Mouse (Mus musculus): ENCODE measurements at regions not wholly inside any gene's neighbourhood (a gene's known extent, or its start where the extent isn't known, plus 50 kb on each side); places are given as distances from the start of the nearest gene placed in this dataset.

DNA sequence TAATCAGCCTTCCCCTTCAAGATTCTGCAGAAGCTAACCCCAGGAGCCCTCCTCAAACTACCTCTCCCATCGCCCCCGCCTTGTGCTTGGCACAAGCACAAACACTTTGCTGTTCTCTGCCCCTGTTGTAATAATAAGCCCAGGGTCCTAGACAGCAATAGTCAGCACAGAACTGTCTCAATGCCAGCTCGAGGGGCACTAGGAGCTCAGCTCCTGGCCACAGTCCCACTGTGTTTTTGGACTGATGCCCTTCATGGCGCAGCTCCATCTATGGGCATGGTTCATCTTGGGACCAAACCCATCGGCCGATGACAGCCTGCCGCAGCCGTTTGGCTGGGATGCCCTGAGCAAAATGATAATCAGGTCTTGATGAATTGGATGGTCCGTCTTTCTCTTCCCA lies 165.5 kb upstream of the Egflam start:
- no peaks in the 10 kb centered on the region for H3K4me1 ChIP-seq (replicated peaks; ENCODE audit: control insufficient read depth, insufficient read depth, low read length)
- peak; percentile 91 for ATAC-seq (ENCODE audit: low FRiP score)
- H3K27ac ChIP-seq, result no peak overlapping the region
- no peaks in the 10 kb centered on the region for H3K9me3 ChIP-seq (ENCODE audit: control insufficient read depth, low read length)
- WGBS, result 61% methylated on average over 9 of the region's 9 CpGs
- no peak overlapping the region for H3K9ac ChIP-seq
- no peak overlapping the region for H3K4me2 ChIP-seq (replicated peaks)
- peak; percentile 84 for DNase-seq (ENCODE audit: low spot score)
- no peaks in the 10 kb centered on the region for H3K36me3 ChIP-seq (replicated peaks; ENCODE audit: control insufficient read depth, insufficient read depth)
- no peaks in the 10 kb centered on the region for H3K27me3 ChIP-seq (ENCODE audit: control insufficient read depth, insufficient read depth, low read length)
- H3K4me3 ChIP-seq (replicated peaks; ENCODE audit: low read length), result no peak overlapping the region

DNA sequence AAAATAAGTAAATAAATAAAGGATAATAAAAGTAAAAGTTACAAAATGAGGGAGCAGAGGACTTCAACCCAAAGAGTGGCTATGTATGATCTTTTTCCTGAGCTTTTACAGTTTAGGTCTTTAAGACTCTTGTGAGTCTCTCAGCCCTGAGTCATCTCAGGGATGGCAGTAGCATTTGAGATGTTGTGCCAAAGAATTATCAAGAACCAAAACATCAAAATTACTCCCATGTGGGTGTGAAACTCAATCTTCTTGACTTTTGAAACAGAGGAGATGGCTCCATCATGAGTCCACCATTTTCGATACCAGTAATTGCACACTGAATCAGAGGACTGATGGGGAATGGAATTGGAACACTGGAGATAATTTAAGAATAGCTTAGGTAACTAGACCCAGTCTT lies 174.0 kb upstream of the Egflam start:
- DNase-seq (ENCODE audit: low spot score), result no peak
- H3K4me3 ChIP-seq (replicated peaks; ENCODE audit: low read length), result no peak overlapping the region
- 89% methylated on average over 1 of the region's 1 CpGs for WGBS
- H3K9ac ChIP-seq, result no peak overlapping the region
- H3K9me3 ChIP-seq (ENCODE audit: control insufficient read depth, low read length), result no peaks in the 10 kb centered on the region
- no peak for ATAC-seq (ENCODE audit: low FRiP score)
- no peaks in the 10 kb centered on the region for H3K36me3 ChIP-seq (replicated peaks; ENCODE audit: control insufficient read depth, insufficient read depth)
- H3K27ac ChIP-seq, result no peak overlapping the region
- H3K27me3 ChIP-seq (ENCODE audit: control insufficient read depth, insufficient read depth, low read length), result no peaks in the 10 kb centered on the region
- no peaks in the 10 kb centered on the region for H3K4me1 ChIP-seq (replicated peaks; ENCODE audit: control insufficient read depth, insufficient read depth, low read length)
- no peak overlapping the region for H3K4me2 ChIP-seq (replicated peaks)

DNA sequence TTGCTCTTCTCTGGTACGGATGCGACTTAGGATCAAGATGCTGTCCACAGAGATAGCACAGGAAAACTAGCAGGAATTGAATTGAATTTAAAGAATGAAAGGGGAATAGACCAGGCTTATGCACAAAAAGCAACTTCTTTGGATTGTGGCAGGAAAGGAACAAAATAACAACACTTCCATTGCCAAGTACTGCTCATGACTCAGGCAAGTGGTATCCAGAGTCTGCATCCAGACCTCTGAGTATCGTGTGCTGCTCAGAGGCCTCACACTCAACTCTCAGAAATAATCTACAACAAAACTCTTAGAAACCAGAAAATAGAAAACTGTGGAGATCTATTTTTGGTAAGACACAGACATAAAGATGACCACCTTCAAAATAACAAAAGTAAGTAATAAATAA lies 176.1 kb upstream of the Egflam start:
- no peaks in the 10 kb centered on the region for H3K36me3 ChIP-seq (replicated peaks; ENCODE audit: control insufficient read depth, insufficient read depth)

DNA sequence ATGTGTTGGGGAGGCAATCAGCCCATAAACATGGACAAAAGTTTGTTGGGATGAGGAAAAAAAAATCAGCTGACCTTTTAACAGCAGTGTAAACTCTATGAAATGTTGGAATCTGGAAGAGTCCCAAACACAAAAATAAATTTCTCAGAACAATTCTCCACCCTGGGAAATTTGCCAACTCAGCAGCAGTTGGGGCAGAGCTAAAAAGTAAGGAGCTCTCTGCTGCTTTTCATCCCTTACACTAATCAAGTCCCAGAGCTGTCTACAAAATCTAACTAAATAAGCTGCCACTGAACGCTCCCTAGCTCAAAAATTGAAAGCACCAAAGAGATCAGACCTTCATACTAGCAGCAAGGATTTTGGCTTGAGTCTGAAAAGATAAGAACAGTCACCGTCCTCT lies 176.6 kb upstream of the Egflam start:
- Histone ChIP-seq H3K4me2 (replicated peaks) (no peak overlapping the region), H3K36me3 (replicated peaks; ENCODE audit: control insufficient read depth, insufficient read depth) (no peaks in the 10 kb centered on the region), H3K9me3 (ENCODE audit: control insufficient read depth, low read length) (no peaks in the 10 kb centered on the region), H3K27me3 (ENCODE audit: control insufficient read depth, insufficient read depth, low read length) (no peaks in the 10 kb centered on the region), H3K4me3 (replicated peaks; ENCODE audit: low read length) (no peak overlapping the region), H3K27ac (no peak overlapping the region), H3K9ac (no peak overlapping the region), H3K4me1 (replicated peaks; ENCODE audit: control insufficient read depth, insufficient read depth, low read length) (no peaks in the 10 kb centered on the region)
- DNase-seq (ENCODE audit: low spot score), result peak; percentile 42
- ATAC-seq (ENCODE audit: low FRiP score), result no peak
- WGBS, result 65% methylated on average over 2 of the region's 2 CpGs

More for the DNA sequence above, 176.1 kb upstream of the Egflam start:
- Histone ChIP-seq H3K9ac (no peak overlapping the region), H3K27me3 (ENCODE audit: control insufficient read depth, insufficient read depth, low read length) (no peaks in the 10 kb centered on the region), H3K4me1 (replicated peaks; ENCODE audit: control insufficient read depth, insufficient read depth, low read length) (no peaks in the 10 kb centered on the region), H3K27ac (no peak overlapping the region), H3K4me3 (replicated peaks; ENCODE audit: low read length) (no peak overlapping the region), H3K9me3 (ENCODE audit: control insufficient read depth, low read length) (no peaks in the 10 kb centered on the region), H3K4me2 (replicated peaks) (no peak overlapping the region)
- ATAC-seq (ENCODE audit: low FRiP score) (no peak), DNase-seq (ENCODE audit: low spot score) (no peak)
- 89% methylated on average over 3 of the region's 3 CpGs for WGBS

- Histone ChIP-seq H3K4me2 (replicated peaks) (no peak overlapping the region), H3K4me1 (replicated peaks; ENCODE audit: control insufficient read depth, insufficient read depth, low read length) (no peaks in the 10 kb centered on the region), H3K27me3 (ENCODE audit: control insufficient read depth, insufficient read depth, low read length) (no peaks in the 10 kb centered on the region), H3K4me3 (replicated peaks; ENCODE audit: low read length) (no peak overlapping the region), H3K9me3 (ENCODE audit: control insufficient read depth, low read length) (no peaks in the 10 kb centered on the region), H3K9ac (no peak overlapping the region), H3K36me3 (replicated peaks; ENCODE audit: control insufficient read depth, insufficient read depth) (no peaks in the 10 kb centered on the region), H3K27ac (no peak overlapping the region)
- ATAC-seq (ENCODE audit: low FRiP score) (no peak), DNase-seq (ENCODE audit: low spot score) (no peak)
- 43% methylated on average over 3 of the region's 3 CpGs for WGBS
Observed at GRCm38 (mm10) chr15:7578439-7578838, 180.2 kb upstream of the Egflam start.

DNA sequence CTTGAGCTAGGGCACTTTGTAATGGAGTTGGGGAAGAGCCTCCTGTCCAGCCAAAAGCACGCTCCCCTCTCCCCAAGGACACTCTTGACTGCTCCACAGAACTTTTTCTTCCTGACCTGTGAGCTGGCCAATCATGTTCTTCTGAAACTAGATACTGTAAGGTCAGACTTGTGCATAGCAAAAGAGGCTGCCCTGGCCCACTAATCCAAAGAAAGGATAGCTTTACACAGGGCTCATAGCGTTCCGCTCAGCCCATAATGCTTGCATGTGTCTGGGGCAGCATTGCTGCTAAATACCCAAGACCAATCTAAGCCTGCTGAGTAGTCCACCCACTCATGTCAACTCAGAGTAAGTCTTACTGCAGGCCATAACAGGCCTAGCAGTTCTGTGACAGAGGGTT lies 189.0 kb upstream of the Egflam start:
- H3K9ac ChIP-seq, result no peak overlapping the region
- H3K36me3 ChIP-seq (replicated peaks; ENCODE audit: control insufficient read depth, insufficient read depth), result no peaks in the 10 kb centered on the region
- H3K27ac ChIP-seq, result no peak overlapping the region
- no peak overlapping the region for H3K4me3 ChIP-seq (replicated peaks; ENCODE audit: low read length)
- no peaks in the 10 kb centered on the region for H3K9me3 ChIP-seq (ENCODE audit: control insufficient read depth, low read length)
- H3K4me2 ChIP-seq (replicated peaks), result no peak overlapping the region
- 92% methylated on average over 3 of the region's 3 CpGs for WGBS
- no peaks in the 10 kb centered on the region for H3K27me3 ChIP-seq (ENCODE audit: control insufficient read depth, insufficient read depth, low read length)
- H3K4me1 ChIP-seq (replicated peaks; ENCODE audit: control insufficient read depth, insufficient read depth, low read length), result no peaks in the 10 kb centered on the region
- DNase-seq (ENCODE audit: low spot score) (no peak), ATAC-seq (ENCODE audit: low FRiP score) (no peak)

GRCm38 (mm10) chr15:7591486-7591885 lies 193.3 kb upstream of the Egflam start:
- no peak overlapping the region for H3K9ac ChIP-seq
- no peak overlapping the region for H3K4me2 ChIP-seq (replicated peaks)
- no peaks in the 10 kb centered on the region for H3K36me3 ChIP-seq (replicated peaks; ENCODE audit: control insufficient read depth, insufficient read depth)
- ATAC-seq (ENCODE audit: low FRiP score) (no peak), DNase-seq (ENCODE audit: low spot score) (no peak)
- no peaks in the 10 kb centered on the region for H3K4me1 ChIP-seq (replicated peaks; ENCODE audit: control insufficient read depth, insufficient read depth, low read length)
- no peaks in the 10 kb centered on the region for H3K9me3 ChIP-seq (ENCODE audit: control insufficient read depth, low read length)
- H3K4me3 ChIP-seq (replicated peaks; ENCODE audit: low read length), result no peak overlapping the region
- no peaks in the 10 kb centered on the region for H3K27me3 ChIP-seq (ENCODE audit: control insufficient read depth, insufficient read depth, low read length)
- H3K27ac ChIP-seq, result no peak overlapping the region

- Histone ChIP-seq H3K4me1 (replicated peaks; ENCODE audit: control insufficient read depth, insufficient read depth, low read length) (no peaks in the 10 kb centered on the region), H3K9me3 (ENCODE audit: control insufficient read depth, low read length) (no peaks in the 10 kb centered on the region), H3K9ac (no peak overlapping the region), H3K36me3 (replicated peaks; ENCODE audit: control insufficient read depth, insufficient read depth) (no peaks in the 10 kb centered on the region), H3K27ac (no peak overlapping the region), H3K4me3 (replicated peaks; ENCODE audit: low read length) (no peak overlapping the region), H3K27me3 (ENCODE audit: control insufficient read depth, insufficient read depth, low read length) (no peaks in the 10 kb centered on the region), H3K4me2 (replicated peaks) (no peak overlapping the region)
- ATAC-seq (ENCODE audit: low FRiP score), result no peak
- DNase-seq (ENCODE audit: low spot score), result no peak
- 82% methylated on average over 4 of the region's 4 CpGs for WGBS
Observed at GRCm38 (mm10) chr15:7597335-7597734, 199.1 kb upstream of the Egflam start.

- Histone ChIP-seq H3K27ac (no peak overlapping the region), H3K27me3 (ENCODE audit: control insufficient read depth, insufficient read depth, low read length) (no peaks in the 10 kb centered on the region), H3K9me3 (ENCODE audit: control insufficient read depth, low read length) (no peaks in the 10 kb centered on the region), H3K4me2 (replicated peaks) (no peak overlapping the region), H3K9ac (no peak overlapping the region), H3K36me3 (replicated peaks; ENCODE audit: control insufficient read depth, insufficient read depth) (no peaks in the 10 kb centered on the region), H3K4me3 (replicated peaks; ENCODE audit: low read length) (no peak overlapping the region), H3K4me1 (replicated peaks; ENCODE audit: control insufficient read depth, insufficient read depth, low read length) (no peaks in the 10 kb centered on the region)
- DNase-seq (ENCODE audit: low spot score) (no peak), ATAC-seq (ENCODE audit: low FRiP score) (no peak)
Observed at GRCm38 (mm10) chr15:7597805-7598204, 199.6 kb upstream of the Egflam start.

- ATAC-seq (ENCODE audit: low FRiP score) (no peak), DNase-seq (ENCODE audit: low spot score) (no peak)
- 92% methylated on average over 2 of the region's 2 CpGs for WGBS
- Histone ChIP-seq H3K4me2 (replicated peaks) (no peak overlapping the region), H3K9ac (no peak overlapping the region), H3K4me1 (replicated peaks; ENCODE audit: control insufficient read depth, insufficient read depth, low read length) (no peaks in the 10 kb centered on the region), H3K27me3 (ENCODE audit: control insufficient read depth, insufficient read depth, low read length) (no peaks in the 10 kb centered on the region), H3K27ac (no peak overlapping the region), H3K4me3 (replicated peaks; ENCODE audit: low read length) (no peak overlapping the region), H3K36me3 (replicated peaks; ENCODE audit: control insufficient read depth, insufficient read depth) (no peaks in the 10 kb centered on the region), H3K9me3 (ENCODE audit: control insufficient read depth, low read length) (no peaks in the 10 kb centered on the region)
Observed at GRCm38 (mm10) chr15:7601540-7601939, 203.3 kb upstream of the Egflam start.

All from hindbrain, embryonic 14.5 days (tissue).